Mouse (Mus musculus): ENCODE measurements around the gene Nr2f2. TPM values are rescaled to one million over a fixed set of nuclear protein-coding genes. Genes with fewer than 3 reads are reported as not detected.

Gene Nr2f2
- polyA plus RNA-seq, 1 experiment: 13.0 TPM

DNA sequence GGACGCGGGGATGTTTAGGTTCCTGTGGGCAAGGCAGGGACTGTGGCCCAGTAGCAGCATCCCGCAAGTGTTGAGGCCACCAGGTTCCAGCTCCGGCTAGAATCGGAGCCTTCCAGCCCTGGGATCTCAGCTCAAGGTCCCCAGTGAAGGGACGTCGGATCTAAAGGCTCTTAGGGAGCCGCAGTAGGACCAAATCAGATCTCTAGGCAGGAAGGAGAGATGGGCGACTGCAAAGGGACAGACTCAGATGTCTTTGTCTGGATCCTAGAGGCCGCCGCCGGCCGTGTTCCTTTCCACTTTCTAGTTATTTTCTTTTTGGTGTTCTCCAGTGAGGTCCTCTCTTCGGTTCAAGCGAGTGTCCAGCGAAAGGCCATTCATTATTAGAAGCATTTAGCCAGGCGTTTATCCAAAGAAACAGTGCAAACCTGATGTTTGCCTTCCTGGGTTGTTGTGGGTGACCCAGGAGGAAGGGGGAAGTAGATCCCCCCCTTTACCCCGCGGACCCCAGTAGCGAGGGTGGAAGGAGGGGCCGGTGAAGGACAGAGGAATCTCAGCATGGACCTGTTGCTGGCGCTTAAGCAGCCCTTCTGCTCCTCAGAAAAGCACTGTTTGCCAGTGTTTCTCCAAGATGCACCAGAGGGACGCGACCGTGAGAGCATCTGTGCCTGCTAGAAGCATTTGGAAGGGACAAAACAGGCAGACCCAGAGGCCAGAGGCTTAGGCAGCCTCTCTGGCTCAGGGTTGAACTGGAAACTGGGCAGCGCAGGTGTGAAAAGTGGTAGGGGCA lies 34.3 kb downstream of the Nr2f2 start:
- no peak overlapping the region for H3K4me3 ChIP-seq (ENCODE audit: insufficient read depth, poor library complexity, severe bottlenecking)
- no peak for TF ChIP-seq USF1 (IDR thresholded peaks at IDR 0.05; ENCODE audit: low read depth)
- TF ChIP-seq FOSL1 (IDR thresholded peaks at IDR 0.05; ENCODE audit: insufficient read depth, low read length, poor library complexity, severe bottlenecking): no peak
- TF ChIP-seq MAX (IDR thresholded peaks at IDR 0.05): no peak
- TF ChIP-seq MYOD1 (IDR thresholded peaks at IDR 0.05; ENCODE audit: control insufficient read depth, insufficient read length, low read depth): no peak
- TF ChIP-seq CEBPB (IDR thresholded peaks at IDR 0.05; ENCODE audit: low read depth): no peak
- no peak for TF ChIP-seq MYOG (IDR thresholded peaks at IDR 0.05; ENCODE audit: control insufficient read depth, extremely low read depth, insufficient read length)
- TF ChIP-seq CTCF (IDR thresholded peaks at IDR 0.05; ENCODE audit: control insufficient read depth, insufficient read depth, insufficient read length): no peak

DNA sequence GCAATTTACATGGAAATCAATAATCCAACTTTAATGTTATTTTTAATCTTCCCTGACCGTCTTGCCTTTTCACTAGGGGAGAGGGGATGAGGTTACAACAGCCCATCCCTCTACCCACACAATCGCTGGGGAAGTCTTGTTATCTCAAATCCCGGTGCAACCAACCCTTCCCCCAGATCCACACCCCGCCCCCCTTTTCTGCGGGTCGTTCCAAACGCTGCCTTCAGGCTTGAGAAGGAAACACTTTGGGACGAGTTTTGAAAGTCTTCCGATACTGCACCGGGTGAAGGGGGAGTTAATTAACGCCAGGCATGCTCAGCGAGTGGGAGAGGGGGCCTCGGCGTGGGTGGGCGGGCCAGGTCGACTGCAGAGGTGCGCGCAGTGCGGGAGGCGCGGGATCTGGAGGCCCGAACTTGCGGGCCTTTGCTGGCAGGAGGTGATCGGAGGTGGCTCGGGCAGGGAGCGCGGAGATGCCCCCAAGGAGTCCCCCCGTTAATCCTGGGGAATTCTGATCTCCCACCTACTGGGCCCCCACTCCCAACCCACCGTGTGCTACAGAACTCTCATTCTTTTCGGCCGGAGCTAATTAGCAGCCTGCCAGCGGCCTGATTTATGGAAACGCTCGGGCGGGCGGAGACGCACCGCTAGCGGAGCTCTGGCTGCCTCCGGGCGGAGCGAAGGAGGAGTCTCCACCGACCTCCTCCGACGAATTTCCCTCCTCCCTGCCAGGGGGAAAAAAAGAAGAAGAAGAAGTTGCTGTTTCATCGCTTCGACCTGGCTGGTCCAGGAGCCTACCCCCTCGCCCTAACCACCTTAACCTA lies 35.1 kb downstream of the Nr2f2 start:
- H3K4me3 ChIP-seq (ENCODE audit: insufficient read depth, poor library complexity, severe bottlenecking): peak overlapping the region; percentile 23
- TF ChIP-seq FOSL1 (IDR thresholded peaks at IDR 0.05; ENCODE audit: insufficient read depth, low read length, poor library complexity, severe bottlenecking): no peak
- no peak for TF ChIP-seq CTCF (IDR thresholded peaks at IDR 0.05; ENCODE audit: control insufficient read depth, insufficient read depth, insufficient read length)
- no peak for TF ChIP-seq MYOD1 (IDR thresholded peaks at IDR 0.05; ENCODE audit: control insufficient read depth, insufficient read length, low read depth)
- no peak for TF ChIP-seq USF1 (IDR thresholded peaks at IDR 0.05; ENCODE audit: low read depth)
- no peak for TF ChIP-seq MAX (IDR thresholded peaks at IDR 0.05)
- no peak for TF ChIP-seq MYOG (IDR thresholded peaks at IDR 0.05; ENCODE audit: control insufficient read depth, extremely low read depth, insufficient read length)
- TF ChIP-seq CEBPB (IDR thresholded peaks at IDR 0.05; ENCODE audit: low read depth): no peak
- H3ac ChIP-seq (ENCODE audit: control insufficient read depth, insufficient read length, low read depth): peak overlapping the region; percentile 76
- H3K79me2 ChIP-seq (ENCODE audit: control insufficient read depth, insufficient read depth): no peaks in the 10 kb centered on the region
- no peaks in the 10 kb centered on the region for H3K36me3 ChIP-seq (ENCODE audit: control insufficient read depth, insufficient read depth)
- no peaks in the 10 kb centered on the region for H3K79me3 ChIP-seq (ENCODE audit: low read depth)
- H3K27me3 ChIP-seq (ENCODE audit: control insufficient read depth, insufficient read depth, insufficient read length): no peaks in the 10 kb centered on the region

More for the DNA sequence above, 34.3 kb downstream of the Nr2f2 start:
- Histone ChIP-seq H3K79me2 (ENCODE audit: control insufficient read depth, insufficient read depth) (no peaks in the 10 kb centered on the region), H3ac (ENCODE audit: control insufficient read depth, insufficient read length, low read depth) (peak overlapping the region; percentile 76), H3K79me3 (ENCODE audit: low read depth) (no peaks in the 10 kb centered on the region), H3K36me3 (ENCODE audit: control insufficient read depth, insufficient read depth) (no peaks in the 10 kb centered on the region), H3K27me3 (ENCODE audit: control insufficient read depth, insufficient read depth, insufficient read length) (no peaks in the 10 kb centered on the region)

DNA sequence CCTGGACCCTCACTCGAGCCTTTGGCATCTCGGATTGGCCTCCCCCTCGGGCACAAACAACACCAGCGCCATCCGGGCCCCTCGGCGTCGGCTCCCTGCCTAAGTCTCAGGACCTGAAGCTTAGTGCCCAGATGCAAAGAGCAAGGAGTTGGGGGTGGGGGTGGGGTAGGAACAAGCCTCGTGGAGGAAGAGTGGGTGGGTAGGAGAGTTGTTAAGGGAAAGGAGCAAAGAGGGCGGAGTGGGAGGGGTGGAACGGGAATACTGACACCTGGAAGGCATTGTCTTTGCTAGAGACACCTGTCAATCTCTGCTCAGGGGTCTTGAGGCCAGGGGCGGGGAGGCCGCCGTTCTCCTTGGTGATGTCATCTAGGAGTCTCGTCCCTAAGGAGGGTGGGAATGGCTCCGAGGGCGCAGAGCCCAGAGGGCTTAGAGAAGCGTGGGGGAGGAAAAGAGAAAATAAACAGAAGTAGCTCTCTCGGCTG lies 35.7 kb downstream of the Nr2f2 start:
- H3K79me3 ChIP-seq (ENCODE audit: low read depth): no peaks in the 10 kb centered on the region
- H3K27me3 ChIP-seq (ENCODE audit: control insufficient read depth, insufficient read depth, insufficient read length): no peaks in the 10 kb centered on the region
- TF ChIP-seq MAX (IDR thresholded peaks at IDR 0.05): no peak
- TF ChIP-seq CEBPB (IDR thresholded peaks at IDR 0.05; ENCODE audit: low read depth): no peak
- no peak for TF ChIP-seq USF1 (IDR thresholded peaks at IDR 0.05; ENCODE audit: low read depth)
- no peak for TF ChIP-seq MYOG (IDR thresholded peaks at IDR 0.05; ENCODE audit: control insufficient read depth, extremely low read depth, insufficient read length)
- H3K79me2 ChIP-seq (ENCODE audit: control insufficient read depth, insufficient read depth): no peaks in the 10 kb centered on the region
- no peaks in the 10 kb centered on the region for H3K36me3 ChIP-seq (ENCODE audit: control insufficient read depth, insufficient read depth)
- no peak overlapping the region for H3ac ChIP-seq (ENCODE audit: control insufficient read depth, insufficient read length, low read depth)
- H3K4me3 ChIP-seq (ENCODE audit: insufficient read depth, poor library complexity, severe bottlenecking): no peak overlapping the region

DNA sequence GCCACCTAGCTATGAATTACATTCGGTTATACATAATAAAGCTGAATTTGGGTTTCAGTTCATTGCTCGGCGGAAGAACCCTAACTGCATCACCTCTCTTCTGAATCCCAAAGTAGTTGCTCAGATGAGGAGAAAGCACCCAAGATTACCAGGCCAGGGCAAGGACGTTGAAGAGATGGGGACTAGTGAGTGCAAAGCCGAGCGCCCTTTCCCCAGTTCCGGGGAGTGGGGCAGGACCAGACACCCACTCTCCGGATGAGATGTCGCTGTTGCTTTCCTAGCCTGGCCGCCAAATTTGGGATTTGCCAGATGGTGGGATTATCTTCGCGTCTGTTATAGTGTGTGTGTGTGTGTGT lies 36.4 kb downstream of the Nr2f2 start:
- Histone ChIP-seq H3K79me3 (ENCODE audit: low read depth) (no peaks in the 10 kb centered on the region), H3K4me3 (ENCODE audit: insufficient read depth, poor library complexity, severe bottlenecking) (no peak overlapping the region), H3K36me3 (ENCODE audit: control insufficient read depth, insufficient read depth) (no peaks in the 10 kb centered on the region), H3ac (ENCODE audit: control insufficient read depth, insufficient read length, low read depth) (no peak overlapping the region), H3K79me2 (ENCODE audit: control insufficient read depth, insufficient read depth) (no peaks in the 10 kb centered on the region), H3K27me3 (ENCODE audit: control insufficient read depth, insufficient read depth, insufficient read length) (no peaks in the 10 kb centered on the region)
- TF ChIP-seq MAX (IDR thresholded peaks at IDR 0.05) (no peak), FOSL1 (IDR thresholded peaks at IDR 0.05; ENCODE audit: insufficient read depth, low read length, poor library complexity, severe bottlenecking) (no peak), MYOG (IDR thresholded peaks at IDR 0.05; ENCODE audit: control insufficient read depth, extremely low read depth, insufficient read length) (no peak), MYOD1 (IDR thresholded peaks at IDR 0.05; ENCODE audit: control insufficient read depth, insufficient read length, low read depth) (no peak), CTCF (IDR thresholded peaks at IDR 0.05; ENCODE audit: control insufficient read depth, insufficient read depth, insufficient read length) (no peak), USF1 (IDR thresholded peaks at IDR 0.05; ENCODE audit: low read depth) (no peak)

DNA sequence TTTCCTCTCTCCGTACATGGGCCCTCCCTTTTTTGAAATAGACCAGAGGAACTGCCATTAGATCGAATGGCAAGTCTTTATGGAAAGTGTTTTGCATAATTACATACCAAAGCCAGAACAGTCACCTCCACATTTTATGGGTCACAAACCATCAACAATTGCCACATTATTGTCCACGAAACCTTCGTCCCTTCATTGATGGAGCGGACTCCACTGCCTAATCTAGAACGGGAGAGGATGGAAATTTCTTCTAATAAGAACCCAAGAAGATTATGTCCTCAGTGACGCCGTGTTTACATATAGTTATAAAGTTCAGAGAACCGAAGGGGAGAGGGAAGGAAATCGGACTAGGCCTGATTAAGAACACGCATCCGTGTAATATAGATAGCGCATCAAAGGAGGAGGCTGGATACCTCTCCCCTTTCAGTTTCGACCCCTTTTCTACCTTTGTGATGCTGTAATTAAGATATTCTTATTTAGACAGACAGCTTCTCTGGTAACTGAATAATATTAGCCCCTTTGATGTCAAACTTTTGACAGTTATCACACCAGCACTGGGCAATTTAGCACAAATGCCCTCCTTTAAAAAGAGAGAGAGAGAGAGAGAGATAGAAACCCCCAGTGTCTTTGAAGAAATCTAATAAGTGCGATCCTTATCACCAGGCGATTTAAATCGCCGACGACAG lies 36.9 kb downstream of the Nr2f2 start:
- Histone ChIP-seq H3K79me2 (ENCODE audit: control insufficient read depth, insufficient read depth) (no peaks in the 10 kb centered on the region), H3K27me3 (ENCODE audit: control insufficient read depth, insufficient read depth, insufficient read length) (no peaks in the 10 kb centered on the region), H3K79me3 (ENCODE audit: low read depth) (no peaks in the 10 kb centered on the region), H3K4me3 (ENCODE audit: insufficient read depth, poor library complexity, severe bottlenecking) (no peak overlapping the region), H3K36me3 (ENCODE audit: control insufficient read depth, insufficient read depth) (no peaks in the 10 kb centered on the region), H3ac (ENCODE audit: control insufficient read depth, insufficient read length, low read depth) (no peak overlapping the region)
- no peak for TF ChIP-seq CEBPB (IDR thresholded peaks at IDR 0.05; ENCODE audit: low read depth)
- no peak for TF ChIP-seq CTCF (IDR thresholded peaks at IDR 0.05; ENCODE audit: control insufficient read depth, insufficient read depth, insufficient read length)
- TF ChIP-seq FOSL1 (IDR thresholded peaks at IDR 0.05; ENCODE audit: insufficient read depth, low read length, poor library complexity, severe bottlenecking): no peak
- no peak for TF ChIP-seq MAX (IDR thresholded peaks at IDR 0.05)

Measured in C2C12 (cell line).